Mouse (Mus musculus): ENCODE data around the gene Tmem219. TPM values are rescaled to one million over a fixed set of nuclear protein-coding genes. Genes with fewer than 3 reads are reported as not detected.
"Not testable (repeated sequence)": the region's sequence is repeated elsewhere in the genome, so short reads cannot be mapped to it uniquely, and the experiment has no call there.

Gene Tmem219
- polyA plus RNA-seq, 3 experiments from 2014 or later, result 36.8 to 69.8 (median 47.7) TPM

GRCm38 (mm10) chr7:126921563-126921962 is 1.2 kb downstream of the Tmem219 start:
- no peak for ATAC-seq

GRCm38 (mm10) chr7:126919973-126920372 is 2.7 kb downstream of the Tmem219 start:
- no peak for ATAC-seq

GRCm38 (mm10) chr7:126918356-126918755 is 4.4 kb downstream of the Tmem219 start:
- not testable (repeated sequence) for ATAC-seq

GRCm38 (mm10) chr7:126914844-126915243 is 7.9 kb downstream of the Tmem219 start:
- ATAC-seq, result no peak

- ATAC-seq, result no peak
Measured at GRCm38 (mm10) chr7:126905590-126905989, 17.1 kb downstream of the Tmem219 start.

- not testable (repeated sequence) for ATAC-seq
Measured at GRCm38 (mm10) chr7:126899781-126900180, 22.9 kb downstream of the Tmem219 start.

GRCm38 (mm10) chr7:126898102-126898990 is 24.4 kb downstream of the Tmem219 start:
- peak; percentile 78 for ATAC-seq

- ATAC-seq, result peak; percentile 49
Measured at GRCm38 (mm10) chr7:126897390-126898101, 25.2 kb downstream of the Tmem219 start.

- ATAC-seq, result no peak
Measured at GRCm38 (mm10) chr7:126896912-126897311, 25.8 kb downstream of the Tmem219 start.

GRCm38 (mm10) chr7:126888852-126889251 is 33.9 kb downstream of the Tmem219 start:
- no peak for ATAC-seq

GRCm38 (mm10) chr7:126887281-126887680 is 35.4 kb downstream of the Tmem219 start:
- no peak for ATAC-seq

- ATAC-seq, result peak; percentile 93
Measured at GRCm38 (mm10) chr7:126884286-126885164, 38.2 kb downstream of the Tmem219 start, which contains the start of gene Taok2. Gene Taok2 (minus strand): TSS chr7:126884703.

GRCm38 (mm10) chr7:126883731-126884181 is 39.0 kb downstream of the Tmem219 start:
- no peak for ATAC-seq

- no peak for ATAC-seq
Measured at GRCm38 (mm10) chr7:126881040-126881439, 41.7 kb downstream of the Tmem219 start.

- ATAC-seq, result no peak
Measured at GRCm38 (mm10) chr7:126877239-126877638, 45.5 kb downstream of the Tmem219 start.

- ATAC-seq, result no peak
Measured at GRCm38 (mm10) chr7:126870520-126870891, 52.2 kb downstream of the Tmem219 start.

GRCm38 (mm10) chr7:126869780-126870519 is 52.8 kb downstream of the Tmem219 start:
- no peak for ATAC-seq

GRCm38 (mm10) chr7:126868003-126868402 is 54.7 kb downstream of the Tmem219 start:
- no peak for ATAC-seq

GRCm38 (mm10) chr7:126867534-126867933 is 55.2 kb downstream of the Tmem219 start:
- no peak for ATAC-seq

GRCm38 (mm10) chr7:126863791-126864190 is 58.9 kb downstream of the Tmem219 start:
- no peak for ATAC-seq

GRCm38 (mm10) chr7:126862147-126862784 is 60.5 kb downstream of the Tmem219 start, which contains the start of gene Ino80e:
Gene Ino80e (minus strand): TSS chr7:126862377.
- ATAC-seq, result peak; percentile 61

Data from inflammation-experienced regulatory T-cells, adult 6 months (primary cell).